Mouse (Mus musculus) brain, adult 2 months (tissue): ENCODE data around the gene Gria1.

ENCODE experiments used
- DNase-seq: peaks from one replicate; pipeline ENCODE4 v3.0.0; 2011; ENCODE audit warnings: low read depth, low spot score

Gria1 gene

GRCm38 (mm10) chr11:57274687-57275086 lies 263.5 kb downstream of the Gria1 start:
- peak; percentile 61 for DNase-seq

GRCm38 (mm10) chr11:57278056-57278455 lies 266.9 kb downstream of the Gria1 start:
- DNase-seq = peak; percentile 61

- DNase-seq = no peak
Observed at GRCm38 (mm10) chr11:57286119-57286518, 274.9 kb downstream of the Gria1 start.

GRCm38 (mm10) chr11:57297376-57297775 lies 286.2 kb downstream of the Gria1 start:
- DNase-seq = no peak

- DNase-seq = no peak
Observed at GRCm38 (mm10) chr11:57298263-57298662, 287.1 kb downstream of the Gria1 start.

GRCm38 (mm10) chr11:57298665-57299064 lies 287.5 kb downstream of the Gria1 start:
- no peak for DNase-seq

- no peak for DNase-seq
Observed at GRCm38 (mm10) chr11:57303602-57304001, 292.4 kb downstream of the Gria1 start.

GRCm38 (mm10) chr11:57306116-57306515 lies 294.9 kb downstream of the Gria1 start:
- DNase-seq = no peak

- no peak for DNase-seq
Observed at GRCm38 (mm10) chr11:57306892-57307291, 295.7 kb downstream of the Gria1 start.

- no peak for DNase-seq
Observed at GRCm38 (mm10) chr11:57317063-57317462, 305.9 kb downstream of the Gria1 start.

- no peak for DNase-seq
Observed at GRCm38 (mm10) chr11:57317478-57317877, 306.3 kb downstream of the Gria1 start.

GRCm38 (mm10) chr11:57319374-57319773 lies 308.2 kb downstream of the Gria1 start:
- DNase-seq = peak; percentile 85

- DNase-seq = peak; percentile 51
Observed at GRCm38 (mm10) chr11:57324099-57324498, 312.9 kb downstream of the Gria1 start.
